Mouse (Mus musculus) Patski (cell line): ENCODE results near the gene Cyp4f39. TPM values are rescaled to one million over a fixed set of nuclear protein-coding genes. Genes with fewer than 3 reads are reported as not detected.
"Not testable (repeated sequence)": the region's sequence is repeated elsewhere in the genome, so short reads cannot be mapped to it uniquely, and the experiment has no call there.

Source experiments
- ATAC-seq: fragments of 100-300 bp; one replicate; pipeline ENCODE4 v1.8.0; 2021
- CTCF ChIA-PET: fragments of 350-600 bp; sonication (Branson Sonifier 250); formaldehyde crosslinking; loops from one replicate; lab custom pipeline; 2022; ENCODE audit warnings: inconsistent platforms; lab: Charles Lee
- POLR2A ChIA-PET: fragments of 350-600 bp; sonication (Branson Sonifier 250); formaldehyde crosslinking; loops from one replicate; lab custom pipeline; 2022; ENCODE audit warnings: antibody characterized with exemption, inconsistent platforms; lab: Charles Lee
- DNase-seq: peaks from one replicate; pipeline ENCODE4 v3.0.0-alpha.2; 2011; ENCODE audit warnings: low read depth, low spot score
- H3K27me3 ChIP-seq: fragments of 371-371 bp; one replicate; pipeline ENCODE4 v1.5.1; 2021
- CTCF ChIP-seq: fragments of 100-300 bp; IDR thresholded peaks from one replicate; pipeline ENCODE4 v1.5.1; 2021
- in situ Hi-C: fragments of 300-500 bp; cut with MboI; formaldehyde crosslinking; loops from 3 replicates; pipeline ENCODE4 v1.11.1; 2018; ENCODE audit warnings: low pct_unique_long_range_greater_than_20kb, mixed read lengths
- polyA plus RNA-seq: library from polyadenylated mRNA; unstranded; gene quantifications from one replicate; pipeline ENCODE4 v1.2.3, GENCODE M21; 2021

Gene Cyp4f39
- polyA plus RNA-seq, 1 experiment from 2014 or later, result not detected

DNA sequence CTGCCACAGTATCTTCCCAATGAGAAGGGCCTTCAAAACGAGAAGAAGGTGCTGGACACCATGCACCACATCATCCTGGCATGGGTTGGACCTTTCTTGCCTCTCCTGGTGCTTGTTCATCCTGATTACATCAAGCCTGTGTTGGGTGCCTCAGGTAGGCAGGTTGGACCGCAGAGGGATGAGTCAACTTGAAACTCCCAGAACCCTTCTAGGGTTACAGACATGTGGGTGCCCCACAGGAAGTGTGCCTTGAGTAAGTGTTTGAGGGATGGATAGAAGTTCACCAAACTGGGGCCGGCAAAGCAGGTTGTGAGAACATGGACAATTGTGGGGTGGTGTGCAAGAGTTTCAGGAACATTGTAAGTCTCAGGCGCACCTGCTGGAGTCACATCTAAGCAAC is 18.3 kb downstream of the Cyp4f39 start:
- no peak for ATAC-seq
- no peak for DNase-seq
- CTCF ChIA-PET, result no interaction called here
- POLR2A ChIA-PET, result no interaction called here
- H3K27me3 ChIP-seq, result peaks cover 14% of the 10 kb centered on the region
- TF ChIP-seq CTCF, result no peak
- in situ Hi-C loops, result no loop called here

DNA sequence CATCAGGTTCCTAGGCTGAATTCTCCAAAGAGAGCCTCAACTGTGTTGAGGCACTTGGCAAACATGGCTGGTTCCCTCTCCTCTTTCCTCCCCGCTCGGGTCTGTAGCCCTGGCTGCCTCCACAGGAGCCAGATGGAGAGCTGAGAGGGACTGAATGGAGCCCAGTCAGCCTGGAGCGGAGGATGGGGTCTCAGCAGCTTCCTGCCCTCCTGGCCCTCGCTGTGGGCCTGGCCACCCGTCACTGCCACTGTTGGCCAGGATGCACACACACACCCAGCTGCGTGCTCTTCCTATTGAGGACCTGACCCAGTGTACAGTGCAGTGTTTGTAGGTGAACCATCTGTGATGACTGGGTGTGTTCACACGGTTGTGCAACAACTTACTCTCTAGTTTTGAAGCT is 19.7 kb downstream of the Cyp4f39 start:
- DNase-seq, result no peak
- in situ Hi-C loops, result no loop called here
- peaks cover 14% of the 10 kb centered on the region for H3K27me3 ChIP-seq
- CTCF ChIA-PET, result no interaction called here
- TF ChIP-seq CTCF, result no peak
- POLR2A ChIA-PET, result no interaction called here
- ATAC-seq, result peak; percentile 2

DNA sequence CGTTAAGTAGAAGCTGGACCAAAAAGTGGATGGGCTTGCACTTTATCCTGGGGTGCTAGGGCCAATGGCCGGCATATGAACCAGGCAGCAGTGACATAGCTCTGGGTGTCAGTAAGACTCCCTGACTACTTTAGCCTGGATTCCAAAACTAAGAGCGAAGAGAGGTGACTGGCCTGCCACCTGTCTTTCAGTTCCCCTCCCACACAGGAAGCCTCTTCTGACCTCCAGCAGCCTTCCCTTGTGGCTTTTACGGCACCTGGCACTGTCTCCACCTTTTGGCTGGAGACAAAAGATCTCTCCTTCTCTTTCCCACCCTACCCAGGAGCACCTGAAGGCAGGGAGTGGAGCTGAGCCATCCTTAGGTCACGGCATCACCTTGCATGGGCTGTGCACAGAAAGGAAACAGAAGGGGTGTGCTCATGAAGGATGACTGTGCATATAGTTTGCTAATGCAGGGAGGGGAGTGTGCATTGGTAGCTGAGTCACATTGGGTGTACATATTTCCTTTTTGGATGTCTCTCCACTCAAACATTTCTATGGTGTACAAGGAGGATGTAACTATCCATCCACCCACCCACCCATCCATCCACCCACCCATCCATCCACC is 22.5 kb downstream of the Cyp4f39 start:
- DNase-seq, result no peak
- POLR2A ChIA-PET, result no interaction called here
- no peak for TF ChIP-seq CTCF
- in situ Hi-C loops, result loop anchor here (25.0 kb wide), 2 partner anchors 338 to 788 kb away; partner anchors contain the start of gene Cryaa
- H3K27me3 ChIP-seq, result peaks cover 5% of the 10 kb centered on the region
- CTCF ChIA-PET, result interaction anchor here (1.8 kb wide), 1 partner anchor 9 kb away, joined by 4 read pairs; no protein-coding TSS in a partner anchor
- no peak for ATAC-seq

DNA sequence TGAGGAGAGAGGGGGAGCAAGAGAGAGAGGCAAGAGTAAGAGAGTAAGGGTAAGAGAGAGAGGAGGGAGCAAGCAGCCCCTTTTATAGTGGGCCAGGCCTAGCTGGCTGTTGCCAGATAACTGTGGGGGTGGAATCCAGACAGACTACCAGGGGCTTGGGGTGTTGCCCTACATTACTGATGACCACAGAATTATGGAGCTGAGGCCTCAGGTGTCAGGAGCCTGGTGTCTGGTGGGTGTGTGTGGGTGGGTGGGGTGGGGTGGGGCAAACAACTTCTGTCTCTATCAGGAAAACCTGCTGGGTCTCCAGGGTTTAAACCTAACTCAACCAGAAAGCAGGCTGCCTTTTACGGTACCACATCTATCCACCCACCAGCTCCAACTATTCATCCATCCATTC is 24.7 kb downstream of the Cyp4f39 start:
- ChIA-PET POLR2A (no interaction called here), CTCF (no interaction called here)
- DNase-seq (no peak), ATAC-seq (no peak)
- TF ChIP-seq CTCF, result no peak
- H3K27me3 ChIP-seq, result peaks cover 3% of the 10 kb centered on the region
- in situ Hi-C loops, result loop anchor here (25.0 kb wide), 2 partner anchors 340 to 790 kb away; partner anchors contain the start of gene Cryaa

DNA sequence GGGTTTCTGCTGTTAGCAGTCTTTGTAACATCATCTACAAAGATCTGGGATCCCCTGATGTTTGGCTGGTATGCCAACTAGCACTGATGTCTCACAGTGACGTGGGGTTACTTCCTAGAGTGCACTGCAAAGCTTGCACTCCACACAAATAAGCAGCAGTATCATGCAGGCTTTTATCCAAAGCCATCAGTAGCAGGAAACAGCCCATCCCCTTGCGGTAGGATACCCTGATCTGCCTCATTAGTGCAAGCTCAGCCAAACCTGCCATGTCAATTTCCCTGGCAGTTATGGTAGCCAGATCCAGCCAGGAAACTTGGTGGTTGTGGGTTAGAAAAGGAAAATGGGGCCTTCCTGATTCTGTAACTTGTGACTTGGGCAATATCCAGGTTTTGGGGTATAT is 26.2 kb downstream of the Cyp4f39 start:
- TF ChIP-seq CTCF, result no peak
- ChIA-PET CTCF (interaction anchor here (1.2 kb wide), 1 partner anchor 9 kb away, joined by 3 read pairs; no protein-coding TSS in a partner anchor), POLR2A (no interaction called here)
- in situ Hi-C loops, result loop anchor here (25.0 kb wide), 2 partner anchors 341 to 791 kb away; partner anchors contain the start of gene Cryaa
- DNase-seq (no peak), ATAC-seq (no peak)
- peaks cover 6% of the 10 kb centered on the region for H3K27me3 ChIP-seq

DNA sequence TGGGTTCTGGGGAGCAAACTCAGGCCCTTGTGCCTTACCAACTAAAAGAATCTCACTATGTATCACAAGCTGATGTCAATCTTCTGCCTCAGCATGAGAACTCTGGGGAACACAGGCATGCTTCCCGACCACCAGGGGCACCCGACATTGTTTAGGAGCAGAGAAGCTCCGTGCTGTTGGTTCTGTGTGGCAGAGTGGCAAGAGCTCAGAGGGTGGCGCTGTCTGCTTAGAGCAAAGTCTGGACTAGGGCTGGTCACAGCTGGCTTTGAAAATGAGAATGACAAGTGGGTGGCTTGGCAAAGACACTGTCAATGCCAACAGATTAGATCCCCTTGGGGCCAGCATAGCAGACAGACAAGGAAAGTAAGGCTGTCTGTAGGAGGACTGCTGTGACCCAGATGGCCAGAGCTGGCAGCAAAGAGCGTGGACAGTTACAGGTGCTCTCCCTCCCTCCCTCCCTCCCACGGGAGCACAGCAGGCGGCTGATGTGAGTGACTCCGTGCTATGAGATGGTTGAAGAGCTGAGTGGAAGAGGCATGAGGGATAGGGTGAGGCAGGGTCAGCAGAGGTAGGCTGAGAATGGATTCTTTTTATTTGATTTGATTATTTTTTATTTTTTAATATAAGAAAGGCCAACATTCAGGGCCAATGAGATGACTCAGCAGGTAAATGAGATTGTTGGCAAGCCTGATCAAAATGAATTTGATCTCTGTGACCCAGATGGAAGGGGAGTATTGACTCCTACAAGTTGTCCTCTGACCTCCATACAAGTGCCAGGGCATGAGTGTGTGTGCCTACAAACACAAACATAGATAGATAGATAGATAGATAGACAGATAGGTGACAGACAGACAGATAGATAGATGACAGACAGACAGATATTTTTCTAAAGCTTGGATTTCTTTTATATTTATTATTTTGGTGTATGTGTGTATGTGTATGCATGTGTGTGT is 27.3 kb downstream of the Cyp4f39 start:
- ATAC-seq (no peak), DNase-seq (no peak)
- peak; percentile 43 for TF ChIP-seq CTCF
- ChIA-PET CTCF (interaction anchor here (0.8 to 1.2 kb wide), 2 partner anchors 11 to 16 kb away, joined by 3 to 4 read pairs; no protein-coding TSS in a partner anchor), POLR2A (no interaction called here)
- in situ Hi-C loops, result loop anchor here (5.0 to 25.0 kb wide), 3 partner anchors 138 to 793 kb away; partner anchors contain the start of gene Cryaa
- peaks cover 6% of the 10 kb centered on the region for H3K27me3 ChIP-seq

DNA sequence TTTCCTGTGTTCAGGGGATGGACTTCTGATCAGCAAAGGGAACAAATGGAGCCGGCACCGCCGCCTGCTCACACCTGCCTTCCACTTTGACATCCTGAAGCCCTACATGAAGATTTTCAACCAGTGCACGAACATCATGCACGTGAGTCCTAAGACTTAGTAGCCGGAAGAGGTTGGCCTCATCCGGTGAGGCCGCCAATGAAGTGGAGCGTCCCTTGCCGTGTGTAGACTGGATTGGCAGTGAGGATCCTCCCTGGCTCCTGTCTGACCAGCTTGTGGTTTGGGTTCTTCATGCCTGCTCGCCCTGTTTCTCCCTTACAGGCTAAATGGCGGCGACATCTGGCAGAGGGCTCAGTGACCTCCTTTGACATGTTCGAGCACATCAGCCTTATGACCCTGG is 29.2 kb downstream of the Cyp4f39 start:
- ChIA-PET CTCF (no interaction called here), POLR2A (no interaction called here)
- in situ Hi-C loops, result loop anchor here (5.0 to 25.0 kb wide), 3 partner anchors 139 to 794 kb away; partner anchors contain the start of gene Cryaa
- DNase-seq (no peak), ATAC-seq (no peak)
- peaks cover 14% of the 10 kb centered on the region for H3K27me3 ChIP-seq
- TF ChIP-seq CTCF, result no peak

DNA sequence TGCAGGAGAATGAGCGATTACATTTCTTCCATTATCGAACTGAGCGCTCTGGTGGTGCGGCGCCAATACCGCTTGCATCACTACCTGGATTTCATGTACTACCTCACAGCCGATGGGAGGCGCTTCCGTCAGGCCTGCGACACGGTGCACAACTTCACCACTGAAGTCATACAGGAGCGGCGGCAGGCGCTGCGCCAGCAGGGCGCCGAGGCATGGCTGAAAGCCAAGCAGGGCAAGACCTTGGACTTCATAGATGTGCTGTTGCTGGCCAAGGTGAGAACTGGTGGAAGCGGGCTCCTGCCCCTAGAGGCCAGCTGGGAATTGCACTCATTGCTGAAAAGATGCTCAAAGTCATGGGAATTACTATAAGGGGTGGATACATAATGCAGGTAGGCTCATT is 30.7 kb downstream of the Cyp4f39 start:
- DNase-seq (peak; percentile 3), ATAC-seq (peak; percentile 73)
- H3K27me3 ChIP-seq, result peaks cover 24% of the 10 kb centered on the region
- ChIA-PET POLR2A (no interaction called here), CTCF (interaction anchor here (0.9 kb wide), 1 partner anchor 8 kb away, joined by 4 read pairs; no protein-coding TSS in a partner anchor)
- peak; percentile 94 for TF ChIP-seq CTCF
- in situ Hi-C loops, result loop anchor here (5.0 to 25.0 kb wide), 3 partner anchors 141 to 796 kb away; partner anchors contain the start of gene Cryaa

DNA sequence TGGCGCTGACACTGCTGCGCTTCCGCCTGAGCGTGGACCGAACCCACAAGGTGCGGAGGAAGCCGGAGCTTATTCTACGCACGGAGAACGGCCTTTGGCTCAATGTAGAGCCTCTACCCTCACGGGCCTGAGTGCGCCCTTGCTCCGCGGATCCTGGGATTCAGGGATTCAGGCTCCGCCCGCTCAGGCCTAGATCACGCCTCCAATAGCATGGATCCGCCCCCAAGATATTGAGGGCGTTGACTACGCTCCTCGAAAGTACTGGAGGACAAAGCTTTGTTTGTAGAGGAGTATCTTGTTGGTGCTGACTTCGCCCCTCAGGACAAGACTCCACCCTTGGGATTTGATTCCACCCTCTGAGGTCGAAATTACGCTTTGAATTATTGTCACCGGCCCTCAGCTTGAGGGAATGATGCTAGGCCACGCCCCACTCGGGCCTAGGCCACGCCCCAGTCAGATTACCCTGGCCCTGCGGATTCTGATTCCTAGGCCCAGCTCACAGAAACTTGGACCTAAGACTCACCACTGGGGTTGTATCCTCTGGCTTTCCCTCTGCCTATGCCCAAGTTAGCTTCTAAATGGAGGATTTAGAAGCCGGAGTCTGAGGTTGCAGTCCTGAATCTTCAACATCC is 39.9 kb downstream of the Cyp4f39 start:
- TF ChIP-seq CTCF, result no peak
- ChIA-PET POLR2A (no interaction called here), CTCF (no interaction called here)
- in situ Hi-C loops, result loop anchor here (25.0 kb wide), 2 partner anchors 355 to 805 kb away; partner anchors contain the start of gene Cryaa
- DNase-seq (no peak), ATAC-seq (no peak)
- peaks cover 16% of the 10 kb centered on the region for H3K27me3 ChIP-seq

DNA sequence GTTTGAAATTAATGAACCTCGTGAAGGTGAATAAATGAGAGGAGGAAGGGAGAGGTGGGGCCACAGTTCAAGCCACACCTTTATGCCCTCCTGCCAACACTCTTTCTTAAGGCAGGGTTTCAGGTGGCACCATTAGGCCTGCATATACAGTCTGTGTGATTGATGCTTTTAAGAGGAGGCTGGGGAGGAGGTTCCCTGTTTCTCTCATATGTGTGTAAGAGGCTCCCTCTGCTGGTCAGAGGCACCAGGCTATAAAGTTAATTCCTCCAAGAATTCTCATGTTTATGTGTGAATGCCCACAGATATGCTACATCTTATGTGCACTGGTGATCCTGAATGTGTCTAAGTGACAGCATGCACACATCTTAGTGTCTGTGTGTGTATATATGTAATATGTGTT is 42.1 kb downstream of the Cyp4f39 start:
- ChIA-PET CTCF (no interaction called here), POLR2A (no interaction called here)
- H3K27me3 ChIP-seq, result peaks cover 10% of the 10 kb centered on the region

DNA sequence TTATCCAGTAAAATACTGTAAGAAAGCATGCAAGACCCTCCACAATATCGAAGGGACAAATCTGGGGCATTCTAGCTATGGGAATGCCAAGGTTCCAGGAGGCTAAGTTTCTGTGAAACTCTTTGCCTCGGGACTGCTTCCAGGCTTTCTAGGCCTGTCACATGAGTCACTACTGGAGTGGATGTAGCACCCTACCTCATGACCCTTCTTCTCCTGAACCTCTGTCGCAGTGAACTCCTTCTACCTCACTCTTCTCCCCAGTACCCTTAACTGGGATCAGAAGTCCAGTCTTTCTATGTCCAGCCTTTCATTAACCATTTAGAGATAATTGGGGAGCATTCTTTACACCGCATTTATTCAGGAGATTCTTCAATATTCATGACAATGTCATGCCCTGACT is 48.0 kb downstream of the Cyp4f39 start:
- CTCF ChIA-PET, DNase-seq, in situ Hi-C loops, ATAC-seq, POLR2A ChIA-PET, H3K27me3 ChIP-seq: not testable (repeated sequence)

More for the DNA sequence above, 42.1 kb downstream of the Cyp4f39 start:
- TF ChIP-seq CTCF, result peak; percentile 82
- DNase-seq, result peak; percentile 10
- in situ Hi-C loops, result loop anchor here (25.0 kb wide), 2 partner anchors 357 to 807 kb away; partner anchors contain the start of gene Cryaa
- no peak for ATAC-seq
